Mouse (Mus musculus) embryonic facial prominence, embryonic 14.5 days (tissue): ENCODE results near the gene Map3k7cl. TPM values are rescaled to one million over a fixed set of nuclear protein-coding genes. Genes with fewer than 3 reads are reported as not detected.
A peak's percentile ranks its signal among the peaks of the same experiment; 100 is the strongest.

Experiments
- ATAC-seq: fragments of 200-750 bp; cut with Nextera tagmentation; 2 replicates; pipeline ENCODE4 v1.8.0; 2017; ENCODE audit warnings: low read depth, moderate number of reproducible peaks, moderate TSS enrichment
- DNase-seq: peaks from one replicate; pipeline ENCODE4 v3.0.0-alpha.2; 2015; ENCODE audit warnings: low spot score
- H3K27ac ChIP-seq: fragments of 300-500 bp; sonication (generic); replicated peaks from 2 replicates; pipeline ENCODE4 v1.5.1; 2014; ENCODE audit warnings: low read depth, mild to moderate bottlenecking, low read length, moderate library complexity
- H3K27me3 ChIP-seq: fragments of 300-500 bp; sonication (generic); replicated peaks from 2 replicates; pipeline ENCODE4 v1.6.1; 2014; ENCODE audit warnings: low read length; ENCODE audit not compliant: control insufficient read depth, insufficient read depth
- H3K36me3 ChIP-seq: fragments of 300-500 bp; sonication (generic); 2 replicates; pipeline ENCODE4 v1.6.1; 2014; ENCODE audit warnings: low read length, mixed read lengths; ENCODE audit not compliant: control insufficient read depth, insufficient read depth
- H3K4me1 ChIP-seq: fragments of 300-500 bp; sonication (generic); 2 replicates; pipeline ENCODE4 v1.6.1; 2014; ENCODE audit warnings: antibody characterized with exemption, low read length; ENCODE audit not compliant: control insufficient read depth, insufficient read depth
- H3K4me2 ChIP-seq: fragments of 300-500 bp; sonication (generic); 2 replicates; pipeline ENCODE4 v1.6.1; 2014; ENCODE audit warnings: low read depth, mild to moderate bottlenecking, low read length, moderate library complexity, mixed read lengths
- H3K4me3 ChIP-seq: fragments of 300-500 bp; sonication (generic); 2 replicates; pipeline ENCODE4 v1.5.1; 2014; ENCODE audit warnings: low read depth, mild to moderate bottlenecking, low read length
- H3K9ac ChIP-seq: fragments of 300-500 bp; sonication (generic); 2 replicates; pipeline ENCODE4 v1.6.1; 2014; ENCODE audit warnings: low read depth, mild to moderate bottlenecking, low read length, moderate library complexity, mixed read lengths
- H3K9me3 ChIP-seq: fragments of 300-500 bp; sonication (generic); 2 replicates; pipeline ENCODE4 v1.6.1; 2016; ENCODE audit warnings: low read length; ENCODE audit not compliant: control insufficient read depth
- WGBS: fragments of 180-500 bp; shearing (Covaris S2); extraction: QIAGEN DNeasy Blood & Tissue Kit; methylation state at CpG from one replicate; pipeline ENCODE4 v1.1.7; 2014; 5-methylcytosine and 5-hydroxymethylcytosine counted together
- polyA plus RNA-seq: library from polyadenylated mRNA; unstranded; fragments of >200 nt; fragmentation: Nextera tagmentation; extraction: Ambion mirVana; gene quantifications from 2 replicates; pipeline ENCODE4 v1.2.1, GENCODE M21; 2014

Map3k7cl gene
- polyA plus RNA-seq, 1 experiment from 2014 or later: 1.9 TPM

- H3K4me3 ChIP-seq: no peak overlapping the region
- no peak for ATAC-seq
Observed at GRCm38 (mm10) chr16:87635213-87635755, 82.2 kb downstream of the Map3k7cl start.

GRCm38 (mm10) chr16:87635841-87636240 lies 82.7 kb downstream of the Map3k7cl start:
- no peaks in the 10 kb centered on the region for H3K27me3 ChIP-seq
- peak; percentile 18; the same call in 1 of the 2 replicates for ATAC-seq
- H3K27ac ChIP-seq: no peak overlapping the region
- no peaks in the 10 kb centered on the region for H3K9me3 ChIP-seq
- H3K9ac ChIP-seq: no peak overlapping the region
- no peak overlapping the region for H3K4me3 ChIP-seq
- DNase-seq: no peak
- no peak overlapping the region for H3K4me2 ChIP-seq
- no peaks in the 10 kb centered on the region for H3K4me1 ChIP-seq
- no peaks in the 10 kb centered on the region for H3K36me3 ChIP-seq
- WGBS: 58% methylated on average over 4 of the region's 4 CpGs

More at GRCm38 (mm10) chr16:87635213-87635755, 82.2 kb downstream of the Map3k7cl start:
- H3K9me3 ChIP-seq: no peaks in the 10 kb centered on the region
- no peak for DNase-seq
- H3K27me3 ChIP-seq: no peaks in the 10 kb centered on the region
- H3K9ac ChIP-seq: no peak overlapping the region
- H3K4me2 ChIP-seq: no peak overlapping the region
- H3K36me3 ChIP-seq: no peaks in the 10 kb centered on the region
- 84% methylated on average over 6 of the region's 6 CpGs for WGBS
- H3K4me1 ChIP-seq: no peaks in the 10 kb centered on the region
- no peak overlapping the region for H3K27ac ChIP-seq

- no peaks in the 10 kb centered on the region for H3K27me3 ChIP-seq
- no peak overlapping the region for H3K9ac ChIP-seq
- no peak overlapping the region for H3K4me3 ChIP-seq
- H3K4me1 ChIP-seq: no peaks in the 10 kb centered on the region
- ATAC-seq: no peak
- WGBS: 33% methylated on average over 1 of the region's 1 CpGs
- no peaks in the 10 kb centered on the region for H3K36me3 ChIP-seq
- no peak overlapping the region for H3K4me2 ChIP-seq
- no peaks in the 10 kb centered on the region for H3K9me3 ChIP-seq
- no peak for DNase-seq
- H3K27ac ChIP-seq: no peak overlapping the region
Observed at GRCm38 (mm10) chr16:87638098-87638497, 85.0 kb downstream of the Map3k7cl start.

GRCm38 (mm10) chr16:87642234-87642633 lies 89.1 kb downstream of the Map3k7cl start:
- no peak overlapping the region for H3K9ac ChIP-seq
- H3K9me3 ChIP-seq: no peaks in the 10 kb centered on the region
- no peaks in the 10 kb centered on the region for H3K27me3 ChIP-seq
- no peak overlapping the region for H3K27ac ChIP-seq
- H3K4me3 ChIP-seq: no peak overlapping the region
- peaks cover 7% of the 10 kb centered on the region; the same call in 1 of the 2 replicates for H3K4me1 ChIP-seq
- H3K4me2 ChIP-seq: no peak overlapping the region
- no peaks in the 10 kb centered on the region for H3K36me3 ChIP-seq
- DNase-seq: no peak
- 92% methylated on average over 7 of the region's 7 CpGs for WGBS
- no peak for ATAC-seq

- ATAC-seq: no peak
Observed at GRCm38 (mm10) chr16:87644111-87644770, 91.1 kb downstream of the Map3k7cl start.

More at GRCm38 (mm10) chr16:87644111-87644770, 91.1 kb downstream of the Map3k7cl start:
- no peak for DNase-seq
- Histone ChIP-seq H3K4me2 (no peak overlapping the region), H3K27me3 (no peaks in the 10 kb centered on the region), H3K36me3 (no peaks in the 10 kb centered on the region), H3K9ac (no peak overlapping the region), H3K9me3 (no peaks in the 10 kb centered on the region), H3K4me1 (peaks cover 7% of the 10 kb centered on the region; the same call in 1 of the 2 replicates), H3K4me3 (no peak overlapping the region), H3K27ac (no peak overlapping the region)
- 69% methylated on average over 14 of the region's 14 CpGs for WGBS

Other genes with a start within 250 kb of the Map3k7cl start
- 15.8 and 21.4 TPM in 2 replicates for gene N6amt1, start 199.1 kb upstream of the Map3k7cl start, polyA plus RNA-seq
- 26.8 and 30.8 TPM in 2 replicates for gene Ltn1, start 120.7 kb upstream of the Map3k7cl start, polyA plus RNA-seq
- gene Rwdd2b, start 112.8 kb upstream of the Map3k7cl start, polyA plus RNA-seq: 8.1 and 9.1 TPM in 2 replicates
- gene Usp16, start 98.6 kb upstream of the Map3k7cl start, polyA plus RNA-seq: 48.3 and 50.8 TPM in 2 replicates
- 391 and 429 TPM in 2 replicates for gene Cct8, start 57.5 kb upstream of the Map3k7cl start, polyA plus RNA-seq
- 11.9 and 12.8 TPM in 2 replicates for gene Bach1, start 145.6 kb downstream of the Map3k7cl start, polyA plus RNA-seq